Mouse (Mus musculus): ENCODE results near the gene Cdh15.

The Cdh15 gene

GRCm38 (mm10) chr8:122883671-122884070, 35.9 kb downstream of the Cdh15 start:
- whole genome bisulfite sequencing = 84% methylated on average over 10 of the region's 10 CpGs

GRCm38 (mm10) chr8:122891440-122891839, 43.7 kb downstream of the Cdh15 start:
- 79% methylated on average over 12 of the region's 12 CpGs for WGBS

- 86% methylated on average over 12 of the region's 12 CpGs for WGBS
These were observed 45.7 kb downstream of the Cdh15 start for GRCm38 (mm10) chr8:122893451-122893850.

GRCm38 (mm10) chr8:122896317-122896716, 48.6 kb downstream of the Cdh15 start:
- WGBS = 80% methylated on average over 11 of the region's 11 CpGs

- 60% methylated on average over 8 of the region's 8 CpGs for WGBS
These were observed 49.4 kb downstream of the Cdh15 start for GRCm38 (mm10) chr8:122897200-122897599.

- 86% methylated on average over 4 of the region's 4 CpGs for WGBS
These were observed 50.3 kb downstream of the Cdh15 start for GRCm38 (mm10) chr8:122898018-122898417.

GRCm38 (mm10) chr8:122898473-122898872, 50.7 kb downstream of the Cdh15 start:
- WGBS = 91% methylated on average over 12 of the region's 12 CpGs

GRCm38 (mm10) chr8:122899085-122899484, 51.3 kb downstream of the Cdh15 start:
- WGBS = 63% methylated on average over 5 of the region's 5 CpGs

GRCm38 (mm10) chr8:122901476-122901875, 53.7 kb downstream of the Cdh15 start:
- WGBS = 39% methylated on average over 7 of the region's 7 CpGs

GRCm38 (mm10) chr8:122901892-122902515, 54.2 kb downstream of the Cdh15 start:
- 54% methylated on average over 8 of the region's 8 CpGs for WGBS

- 60% methylated on average over 3 of the region's 3 CpGs for WGBS
These were observed 54.8 kb downstream of the Cdh15 start for GRCm38 (mm10) chr8:122902581-122902980.

GRCm38 (mm10) chr8:122903002-122903401, 55.2 kb downstream of the Cdh15 start:
- 67% methylated on average over 5 of the region's 5 CpGs for WGBS

- WGBS = 88% methylated on average over 11 of the region's 11 CpGs
These were observed 56.7 kb downstream of the Cdh15 start for GRCm38 (mm10) chr8:122904496-122904895.

- 69% methylated on average over 4 of the region's 4 CpGs for WGBS
These were observed 57.6 kb downstream of the Cdh15 start for GRCm38 (mm10) chr8:122905346-122905745.

- 6% methylated on average over 6 of the region's 6 CpGs for WGBS
These were observed 58.8 kb downstream of the Cdh15 start for GRCm38 (mm10) chr8:122906463-122907021.

GRCm38 (mm10) chr8:122912150-122912549, 64.4 kb downstream of the Cdh15 start:
- 69% methylated on average over 3 of the region's 3 CpGs for WGBS

GRCm38 (mm10) chr8:122912871-122913270, 65.1 kb downstream of the Cdh15 start:
- WGBS = 58% methylated on average over 4 of the region's 4 CpGs

GRCm38 (mm10) chr8:122916766-122917165, 69.0 kb downstream of the Cdh15 start:
- 58% methylated on average over 3 of the region's 3 CpGs for whole genome bisulfite sequencing
